Mouse (Mus musculus) lung, adult 2 months (tissue): ENCODE measurements around the gene Faah.

Experiments
- CTCF ChIP-seq: fragments of 200-500 bp; IDR thresholded peaks from 2 replicates; pipeline ENCODE4 v1.5.1; 2011; ENCODE audit warnings: mild to moderate bottlenecking, low read length, control low read depth; ENCODE audit not compliant: insufficient read depth
- POLR2A ChIP-seq: fragments of 200-500 bp; IDR thresholded peaks from 2 replicates; pipeline ENCODE4 v1.6.1; 2011; ENCODE audit warnings: low read depth, mild to moderate bottlenecking, control low read depth, low read length, borderline replicate concordance; ENCODE audit errors: extremely low read depth

- no peak for TF ChIP-seq CTCF
- no peak for TF ChIP-seq POLR2A
These were observed 31.5 kb upstream of the Faah start for GRCm38 (mm10) chr4:116049211-116049610.
